Mouse (Mus musculus): ENCODE measurements around the gene Fam196b. TPM values are rescaled to one million over a fixed set of nuclear protein-coding genes. Genes with fewer than 3 reads are reported as not detected.

Gene Fam196b
- 0.33 and 0.52 TPM in 2 replicates for polyA plus RNA-seq (2016; fragmentation: Nextera tagmentation; extraction: Ambion mirVana)

GRCm38 (mm10) chr11:34314534-34315379 is at the start of gene Fam196b:
Gene Fam196b, plus strand, starts transcription at chr11:34314822.
- WGBS = 2% methylated on average over 13 of the region's 13 CpGs
- H3K27ac ChIP-seq (replicated peaks) = peak within 1 kb of the TSS; percentile 46; the same call in 1 of the 2 replicates

GRCm38 (mm10) chr11:34272016-34272415 is 42.6 kb upstream of the Fam196b start:
- Histone ChIP-seq H3K27me3 (ENCODE audit: low read depth, poor library complexity, severe bottlenecking) (peaks cover 59% of the 10 kb centered on the region), H3K36me3 (no peaks in the 10 kb centered on the region), H3K9me3 (replicated peaks) (no peaks in the 10 kb centered on the region), H3K4me3 (no peak overlapping the region), H3K27ac (replicated peaks) (0 out of 2 replicates have a peak overlapping the region, but pooled peaks have one; percentile 2), H3K4me1 (peaks cover 22% of the 10 kb centered on the region)
- WGBS = 69% methylated on average over 10 of the region's 10 CpGs
- no peak for DNase-seq (ENCODE audit: low spot score)

More at GRCm38 (mm10) chr11:34314534-34315379, at the start of gene Fam196b:
- H3K4me3 ChIP-seq = peak within 1 kb of the TSS; percentile 50
- no peaks in the 10 kb centered on the region for H3K9me3 ChIP-seq (replicated peaks)
- peak; percentile 32 for DNase-seq (ENCODE audit: low spot score)
- peaks cover 74% of the 10 kb centered on the region for H3K27me3 ChIP-seq (ENCODE audit: low read depth, poor library complexity, severe bottlenecking)
- peaks cover 19% of the 10 kb centered on the region for H3K4me1 ChIP-seq
- H3K36me3 ChIP-seq = no peaks in the 10 kb centered on the region

- WGBS = 45% methylated on average over 2 of the region's 2 CpGs
- Histone ChIP-seq H3K4me3 (no peak overlapping the region), H3K27me3 (ENCODE audit: low read depth, poor library complexity, severe bottlenecking) (peaks cover 90% of the 10 kb centered on the region), H3K4me1 (peaks cover 22% of the 10 kb centered on the region), H3K27ac (replicated peaks) (no peak overlapping the region), H3K36me3 (no peaks in the 10 kb centered on the region), H3K9me3 (replicated peaks) (no peaks in the 10 kb centered on the region)
- DNase-seq (ENCODE audit: low spot score) = peak; percentile 27
These were observed 38.7 kb upstream of the Fam196b start for GRCm38 (mm10) chr11:34275941-34276340.

GRCm38 (mm10) chr11:34276363-34277046 is 38.1 kb upstream of the Fam196b start:
- H3K4me3 ChIP-seq = no peak overlapping the region
- H3K9me3 ChIP-seq (replicated peaks) = no peaks in the 10 kb centered on the region
- peaks cover 92% of the 10 kb centered on the region for H3K27me3 ChIP-seq (ENCODE audit: low read depth, poor library complexity, severe bottlenecking)
- no peak overlapping the region for H3K27ac ChIP-seq (replicated peaks)
- peak; percentile 23 for DNase-seq (ENCODE audit: low spot score)
- peaks cover 20% of the 10 kb centered on the region for H3K4me1 ChIP-seq
- 47% methylated on average over 14 of the region's 14 CpGs for WGBS
- no peaks in the 10 kb centered on the region for H3K36me3 ChIP-seq

GRCm38 (mm10) chr11:34277047-34277445 is 37.6 kb upstream of the Fam196b start:
- H3K9me3 ChIP-seq (replicated peaks) = no peaks in the 10 kb centered on the region
- H3K4me1 ChIP-seq = peaks cover 14% of the 10 kb centered on the region
- H3K4me3 ChIP-seq = no peak overlapping the region
- H3K27ac ChIP-seq (replicated peaks) = no peak overlapping the region
- H3K36me3 ChIP-seq = no peaks in the 10 kb centered on the region
- H3K27me3 ChIP-seq (ENCODE audit: low read depth, poor library complexity, severe bottlenecking) = peaks cover 93% of the 10 kb centered on the region
- 53% methylated on average over 3 of the region's 3 CpGs for WGBS
- DNase-seq (ENCODE audit: low spot score) = no peak

- H3K4me3 ChIP-seq = no peak overlapping the region
- H3K4me1 ChIP-seq = peaks cover 29% of the 10 kb centered on the region
- 16% methylated on average over 13 of the region's 13 CpGs for WGBS
- H3K36me3 ChIP-seq = no peaks in the 10 kb centered on the region
- peaks cover 100% of the 10 kb centered on the region for H3K27me3 ChIP-seq (ENCODE audit: low read depth, poor library complexity, severe bottlenecking)
- DNase-seq (ENCODE audit: low spot score) = peak; percentile 46
- H3K27ac ChIP-seq (replicated peaks) = no peak overlapping the region
- H3K9me3 ChIP-seq (replicated peaks) = no peaks in the 10 kb centered on the region
These were observed 30.4 kb upstream of the Fam196b start for GRCm38 (mm10) chr11:34284124-34284808.

- no peaks in the 10 kb centered on the region for H3K36me3 ChIP-seq
- peaks cover 7% of the 10 kb centered on the region; the same call in 1 of the 2 replicates for H3K9me3 ChIP-seq (replicated peaks)
- H3K4me3 ChIP-seq = no peak overlapping the region
- peaks cover 95% of the 10 kb centered on the region for H3K27me3 ChIP-seq (ENCODE audit: low read depth, poor library complexity, severe bottlenecking)
- 0 out of 2 replicates have a peak overlapping the region, but pooled peaks have one; percentile 7 for H3K27ac ChIP-seq (replicated peaks)
- DNase-seq (ENCODE audit: low spot score) = peak; percentile 19
- H3K4me1 ChIP-seq = peaks cover 29% of the 10 kb centered on the region
- 14% methylated on average over 4 of the region's 4 CpGs for WGBS
These were observed 24.4 kb upstream of the Fam196b start for GRCm38 (mm10) chr11:34290265-34290664.

- no peak for DNase-seq (ENCODE audit: low spot score)
- H3K4me1 ChIP-seq = peaks cover 25% of the 10 kb centered on the region
- H3K36me3 ChIP-seq = no peaks in the 10 kb centered on the region
- H3K4me3 ChIP-seq = no peak overlapping the region
- WGBS = 10% methylated on average over 2 of the region's 2 CpGs
- H3K27ac ChIP-seq (replicated peaks) = peak overlapping the region; percentile 7; the same call in 1 of the 2 replicates
- H3K9me3 ChIP-seq (replicated peaks) = peaks cover 7% of the 10 kb centered on the region; the same call in 1 of the 2 replicates
- H3K27me3 ChIP-seq (ENCODE audit: low read depth, poor library complexity, severe bottlenecking) = peaks cover 95% of the 10 kb centered on the region
These were observed 23.9 kb upstream of the Fam196b start for GRCm38 (mm10) chr11:34290708-34291107.

GRCm38 (mm10) chr11:34291304-34291703 is 23.3 kb upstream of the Fam196b start:
- Histone ChIP-seq H3K4me1 (peaks cover 22% of the 10 kb centered on the region), H3K36me3 (no peaks in the 10 kb centered on the region), H3K27me3 (ENCODE audit: low read depth, poor library complexity, severe bottlenecking) (peaks cover 95% of the 10 kb centered on the region), H3K27ac (replicated peaks) (no peak overlapping the region), H3K9me3 (replicated peaks) (peaks cover 7% of the 10 kb centered on the region; the same call in 1 of the 2 replicates), H3K4me3 (no peak overlapping the region)
- DNase-seq (ENCODE audit: low spot score) = no peak
- WGBS = 61% methylated on average over 3 of the region's 3 CpGs

GRCm38 (mm10) chr11:34297698-34298378 is 16.8 kb upstream of the Fam196b start:
- 41% methylated on average over 5 of the region's 5 CpGs for WGBS
- DNase-seq (ENCODE audit: low spot score) = peak; percentile 55
- H3K27ac ChIP-seq (replicated peaks) = peak overlapping the region; percentile 72

GRCm38 (mm10) chr11:34299550-34299949 is 15.1 kb upstream of the Fam196b start:
- DNase-seq (ENCODE audit: low spot score) = no peak
- H3K9me3 ChIP-seq (replicated peaks) = no peaks in the 10 kb centered on the region
- no peaks in the 10 kb centered on the region for H3K36me3 ChIP-seq
- 95% methylated on average over 1 of the region's 1 CpGs for WGBS
- H3K27ac ChIP-seq (replicated peaks) = no peak overlapping the region
- H3K27me3 ChIP-seq (ENCODE audit: low read depth, poor library complexity, severe bottlenecking) = peaks cover 69% of the 10 kb centered on the region
- no peak overlapping the region for H3K4me3 ChIP-seq
- H3K4me1 ChIP-seq = peaks cover 23% of the 10 kb centered on the region

More at GRCm38 (mm10) chr11:34297698-34298378, 16.8 kb upstream of the Fam196b start:
- Histone ChIP-seq H3K36me3 (no peaks in the 10 kb centered on the region), H3K27me3 (ENCODE audit: low read depth, poor library complexity, severe bottlenecking) (peaks cover 78% of the 10 kb centered on the region), H3K4me1 (peaks cover 23% of the 10 kb centered on the region), H3K9me3 (replicated peaks) (no peaks in the 10 kb centered on the region), H3K4me3 (no peak overlapping the region)

- H3K36me3 ChIP-seq = no peaks in the 10 kb centered on the region
- H3K27ac ChIP-seq (replicated peaks) = no peak overlapping the region
- 96% methylated on average over 7 of the region's 7 CpGs for WGBS
- H3K27me3 ChIP-seq (ENCODE audit: low read depth, poor library complexity, severe bottlenecking) = peaks cover 69% of the 10 kb centered on the region
- no peak overlapping the region for H3K4me3 ChIP-seq
- H3K4me1 ChIP-seq = peaks cover 23% of the 10 kb centered on the region
- no peak for DNase-seq (ENCODE audit: low spot score)
- no peaks in the 10 kb centered on the region for H3K9me3 ChIP-seq (replicated peaks)
These were observed 14.6 kb upstream of the Fam196b start for GRCm38 (mm10) chr11:34300064-34300463.
